Comparison of ENCODE assay signal across 8 mouse cellular contexts in the genomic region with DNA sequence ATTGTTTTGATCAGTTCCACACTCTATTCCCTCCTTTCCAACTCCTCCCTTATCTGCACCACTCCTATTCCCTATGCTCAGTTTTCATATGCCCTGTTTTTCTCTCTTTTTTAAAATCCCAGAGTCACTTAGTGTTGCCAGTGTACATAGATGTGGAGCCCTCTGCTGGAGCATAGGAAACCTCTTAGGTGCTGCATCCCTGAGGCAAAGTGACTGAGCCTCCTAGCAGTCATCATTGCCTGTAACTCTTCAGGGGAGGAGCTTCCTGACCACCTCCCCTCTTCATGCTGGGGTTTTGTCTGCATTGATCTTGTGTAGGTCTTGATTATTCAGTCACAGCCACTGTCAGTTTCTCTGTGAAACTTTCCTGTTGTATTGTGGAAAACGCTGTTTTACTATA. TPM values are rescaled to one million over a fixed set of nuclear protein-coding genes. Genes with fewer than 3 reads are reported as not detected.
A peak's percentile ranks its signal among the peaks of the same experiment; 100 is the strongest.
DNase-seq lines count a peak whose midpoint lies in the region; ATAC-seq and TF ChIP-seq lines count a peak whose summit lies in the region.

No protein-coding gene starts in this region.

- H3K27me3 ChIP-seq in heart, postnatal 0 days (ENCODE audit: control insufficient read depth, insufficient read depth, low read length) = no peaks in the 10 kb centered on the region

- peak in 1 of 2 experiments; percentile 22 for DNase-seq in layer of hippocampus, adult 2 months (ENCODE audit: low spot score in 2 of 2)
- no peak for DNase-seq in layer of hippocampus, postnatal 36 days
- peak; percentile 77 for DNase-seq in ES-CJ7 (ENCODE audit: low read depth, low spot score)
- DNase-seq in cerebellum, adult 18-20 months = peak; percentile 47 to 59
- DNase-seq in heart, postnatal 0 days (ENCODE audit: low spot score) = peak; percentile 58
- DNase-seq in left cerebral cortex, postnatal 4 days = peak; percentile 3
- DNase-seq in thymus, adult 18-20 months = peak; percentile 16 to 39
- no peak for DNase-seq in testis, postnatal 14 days (ENCODE audit: low spot score)

- ATAC-seq in heart, postnatal 0 days (ENCODE audit: insufficient read depth, low read depth) = peak; percentile 72; the same call in 1 of the 2 replicates

- H3K36me3 ChIP-seq in heart, postnatal 0 days (replicated peaks; ENCODE audit: control insufficient read depth, insufficient read depth, low read length) = peaks cover 12% of the 10 kb centered on the region; the same call in 1 of the 2 replicates

- 89% methylated on average over 1 of the region's 1 CpGs for WGBS in heart, postnatal 0 days

- H3K27ac ChIP-seq in layer of hippocampus, adult 2 months = no peak overlapping the region
- no peak overlapping the region for H3K27ac ChIP-seq in heart, postnatal 0 days (ENCODE audit: low read depth)

- no peaks in the 10 kb centered on the region for H3K9me3 ChIP-seq in heart, postnatal 0 days (replicated peaks; ENCODE audit: control insufficient read depth, low read length)

- H3K4me1 ChIP-seq in heart, postnatal 0 days (ENCODE audit: control insufficient read depth, insufficient read depth) = no peaks in the 10 kb centered on the region

- no peak overlapping the region for H3K4me2 ChIP-seq in heart, postnatal 0 days (ENCODE audit: low read depth, low read length)

- TF ChIP-seq CTCF in layer of hippocampus, adult 2 months (conservative IDR thresholded peaks at IDR 0.05) = peak; percentile 83
- peak; percentile 67 for TF ChIP-seq CTCF in heart, postnatal 0 days (IDR thresholded peaks at IDR 0.05; ENCODE audit: low read depth)

- TF ChIP-seq EP300 in heart, postnatal 0 days (IDR thresholded peaks at IDR 0.05; ENCODE audit: low read depth) = no peak

- intact Hi-C loops in left cerebral cortex, postnatal 4 days (cut with DNase I) = loop anchor here (10.0 kb wide), 1 partner anchor 98 kb away; no protein-coding TSS in a partner anchor

- no peak overlapping the region for H3K4me3 ChIP-seq in layer of hippocampus, adult 2 months
- no peak overlapping the region for H3K4me3 ChIP-seq in heart, postnatal 0 days (ENCODE audit: low read depth, low read length)

- no peak overlapping the region for H3K9ac ChIP-seq in heart, postnatal 0 days (replicated peaks; ENCODE audit: low read depth, low read length)

RNA-seq across cellular contexts. Expression of a gene that starts 22.7 kb away (rescaled TPM):
- total RNA-seq in layer of hippocampus, adult 2 months (2021) = 100 to 1,000 TPM in 1 of 2 experiments, 10 to 100 TPM in 1; 96.3 to 107 TPM
- total RNA-seq in layer of hippocampus, postnatal 36 days (2021) = 100 to 1,000 TPM in 1 of 2 experiments, 10 to 100 TPM in 1; 88.7 to 114 TPM
- 6.3 and 10.4 TPM in 2 replicates for total RNA-seq in heart, postnatal 0 days (2014; rRNA removed; ENCODE audit: low replicate concordance)
- polyA plus RNA-seq in heart, postnatal 0 days (2015; fragmentation: Nextera tagmentation; extraction: Ambion mirVana) = 1.9 and 2.1 TPM in 2 replicates
- 10 to 100 TPM; 27.7 to 33.7 TPM for total RNA-seq in left cerebral cortex, postnatal 4 days (2021)

Comparison
In these comparisons a context has a peak if more than half of its experiments do, and no peak if none do; other contexts are left out.
1. DNase-seq: peak in ES-CJ7 (single experiment), cerebellum, adult 18-20 months (2 of 2), heart, postnatal 0 days (single experiment), left cerebral cortex, postnatal 4 days (single experiment) and thymus, adult 18-20 months (2 of 2); none in layer of hippocampus, postnatal 36 days (0 of 2) and testis, postnatal 14 days (single experiment).